Mouse (Mus musculus) CD4-positive, CD25-positive, alpha-beta regulatory T cell, adult 2 months (primary cell): Measurements from ENCODE around the gene 1700021F05Rik.

Source experiments
- DNase-seq: peaks from one replicate; pipeline ENCODE4 v3.0.0-alpha.2; 2012; ENCODE audit warnings: low read depth, low spot score

1700021F05Rik gene

DNA sequence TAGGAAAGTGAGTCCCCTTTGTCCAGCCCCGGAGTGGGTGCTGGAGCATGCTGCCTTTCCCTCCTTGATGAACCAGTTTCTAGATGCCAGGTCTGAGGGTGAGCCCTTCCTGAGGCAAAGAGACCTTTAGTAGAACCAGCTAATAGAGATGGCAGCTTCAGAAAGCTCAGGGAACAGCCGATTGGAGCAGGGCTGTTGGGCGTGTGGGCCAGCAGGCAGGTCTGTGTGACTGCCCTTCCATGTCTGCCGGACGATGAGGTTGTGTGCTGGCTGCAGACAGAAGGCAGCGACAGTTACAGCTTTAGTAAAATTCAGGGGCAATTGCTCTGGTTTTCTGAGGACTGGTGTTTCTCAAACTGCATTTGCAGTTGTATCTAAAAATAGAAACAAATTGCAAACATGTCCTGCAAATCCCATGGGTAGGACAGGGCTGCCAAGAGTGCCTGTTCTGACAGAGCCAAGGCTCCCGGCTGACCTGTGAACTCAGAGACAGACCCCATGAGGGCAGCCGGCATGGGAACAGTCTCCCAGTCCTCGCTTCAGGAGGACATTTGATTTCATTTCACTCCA, 57.3 kb downstream of the 1700021F05Rik start:
- no peak for DNase-seq

DNA sequence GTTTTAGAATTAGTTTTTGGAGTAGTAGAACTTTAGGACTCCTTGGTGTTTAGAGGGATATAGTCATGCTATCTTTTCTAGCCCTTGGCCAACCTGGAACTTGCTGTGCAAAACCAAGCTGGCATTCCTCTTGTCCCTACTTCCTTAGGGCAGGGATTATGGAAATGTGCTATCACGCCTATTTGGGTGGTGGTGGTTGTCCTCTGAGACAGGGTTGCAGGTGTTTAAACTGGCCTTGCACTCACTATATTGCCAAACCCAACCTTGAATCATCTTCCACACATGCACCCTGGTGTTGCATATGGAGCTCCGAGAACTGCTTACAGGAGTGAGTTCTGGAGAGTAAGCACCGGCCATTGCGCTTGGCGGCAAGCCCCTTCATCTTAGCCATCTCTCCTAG, 58.8 kb downstream of the 1700021F05Rik start:
- no peak for DNase-seq

DNA sequence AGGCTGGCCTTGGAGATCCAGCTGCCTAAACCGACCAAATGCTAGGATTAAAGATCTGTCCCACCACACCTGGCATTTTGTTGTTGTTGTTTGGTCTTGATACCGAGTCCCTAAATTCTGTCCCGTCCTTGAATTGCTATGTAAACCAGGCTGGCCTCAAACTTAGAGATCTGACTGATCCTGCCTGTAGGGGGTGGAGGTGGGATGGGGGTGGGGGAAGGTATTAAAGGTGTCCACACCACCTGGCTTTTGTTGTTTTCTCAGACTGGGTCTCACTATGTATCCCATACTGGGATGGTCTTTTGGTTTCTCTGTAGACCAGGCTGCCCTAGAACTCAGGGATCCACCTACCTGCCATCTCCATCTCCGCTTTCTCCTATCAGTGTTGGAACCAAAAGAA, 59.6 kb downstream of the 1700021F05Rik start:
- no peak for DNase-seq

DNA sequence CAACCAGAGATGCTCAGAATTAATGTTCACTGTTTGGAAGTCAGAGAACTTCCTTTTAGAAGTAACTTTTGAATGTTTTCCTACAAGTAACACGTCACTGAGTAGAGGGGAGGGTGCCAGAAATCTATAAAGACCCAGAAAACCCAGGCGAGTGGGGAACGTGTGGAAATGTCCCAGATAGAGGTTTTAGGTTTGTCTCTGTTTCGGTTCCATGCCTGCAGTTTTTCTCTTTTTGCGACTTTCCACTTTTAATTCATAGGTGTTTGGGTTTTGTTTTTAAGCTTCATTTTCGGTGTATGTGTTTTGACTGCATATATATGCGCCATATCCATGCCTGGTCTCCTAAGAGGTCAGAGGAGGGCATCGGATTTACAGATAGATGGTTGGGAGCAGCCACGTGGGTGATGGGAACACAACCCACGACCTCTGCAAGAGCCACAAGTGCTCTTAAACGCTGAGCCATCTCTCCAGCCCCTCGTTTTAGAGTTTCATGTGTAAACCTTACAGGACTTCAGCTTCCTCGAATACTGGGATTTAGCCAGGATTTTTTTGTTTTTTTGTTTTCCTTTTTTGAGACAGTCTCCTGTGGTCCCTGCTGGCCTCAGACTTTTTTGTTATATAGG, 60.5 kb downstream of the 1700021F05Rik start:
- peak; percentile 11 for DNase-seq

DNA sequence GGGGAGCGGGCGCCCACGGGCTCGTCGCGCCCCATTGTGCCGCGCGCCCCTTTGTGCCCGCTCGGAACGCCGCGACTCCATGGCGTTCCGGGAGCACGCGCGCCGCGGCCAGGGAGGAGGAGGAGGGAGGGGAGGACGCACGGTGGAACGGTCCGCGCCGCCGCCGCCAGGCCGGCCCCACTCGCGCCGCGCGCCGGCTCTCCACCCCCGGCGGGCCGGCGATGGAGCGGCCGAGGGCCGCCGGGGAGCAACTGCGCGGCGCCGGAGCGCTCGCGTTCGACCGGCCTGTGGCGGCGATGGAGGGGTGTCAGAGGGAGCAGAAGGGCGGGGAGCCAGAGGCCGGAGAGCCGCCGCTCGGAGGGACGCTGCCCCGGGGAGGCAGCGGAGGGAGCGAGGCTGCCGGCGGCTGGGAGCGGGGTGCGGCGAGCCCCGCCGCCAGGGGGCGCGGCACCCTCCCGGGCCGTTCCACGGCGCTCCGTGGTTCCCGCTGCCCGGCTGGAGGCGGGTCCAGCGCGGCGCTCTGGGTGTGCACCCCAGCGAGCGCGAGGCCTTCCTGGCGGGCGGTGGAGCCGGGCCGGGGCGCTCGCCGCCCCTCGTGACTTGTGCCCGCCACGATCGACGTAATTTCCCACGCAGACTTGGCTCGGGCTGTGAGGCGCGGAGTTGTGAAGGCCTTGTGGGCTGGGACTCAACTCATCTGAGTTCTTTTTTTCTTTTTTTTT, 61.2 kb downstream of the 1700021F05Rik start:
- peak; percentile 93 for DNase-seq

DNA sequence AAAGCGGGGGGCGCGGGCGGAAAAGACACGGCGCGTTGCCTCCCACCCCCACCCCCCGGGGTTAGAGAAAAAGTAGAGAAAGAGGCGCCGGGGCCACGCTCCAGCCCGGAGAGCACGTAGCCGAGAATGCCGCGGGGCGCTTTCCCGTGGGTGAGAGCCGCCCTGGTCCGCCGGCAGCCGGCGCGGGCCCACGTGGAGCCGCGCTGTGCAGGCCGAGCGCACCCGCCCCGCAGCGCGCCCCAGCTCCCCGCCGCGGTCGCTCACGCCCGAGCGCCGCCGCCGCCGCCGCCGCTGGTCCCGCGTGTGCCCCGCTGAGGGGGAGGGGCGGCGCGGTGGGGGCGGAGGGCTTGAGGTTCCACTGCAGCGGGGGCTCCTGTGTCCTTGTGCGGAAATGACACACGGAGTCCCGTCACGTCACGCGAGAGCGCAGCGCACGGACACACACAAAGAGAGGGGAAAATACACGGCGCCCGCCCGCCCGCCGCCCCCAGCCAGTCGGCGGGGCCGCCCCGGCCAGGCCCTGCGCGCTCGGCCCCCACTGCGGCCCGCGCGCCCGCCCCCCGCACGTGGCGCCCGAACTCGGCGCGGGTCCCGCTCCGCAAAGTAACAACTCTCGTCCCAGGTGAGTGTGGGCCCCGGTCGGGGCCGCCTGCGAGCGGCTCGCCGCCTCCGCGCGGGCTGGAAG, 61.9 kb downstream of the 1700021F05Rik start, which contains the start of gene Bend3:
Gene Bend3, plus strand, starts transcription at position 81 of the 685 bp plus-strand sequence.
- peak; percentile 75 for DNase-seq

DNA sequence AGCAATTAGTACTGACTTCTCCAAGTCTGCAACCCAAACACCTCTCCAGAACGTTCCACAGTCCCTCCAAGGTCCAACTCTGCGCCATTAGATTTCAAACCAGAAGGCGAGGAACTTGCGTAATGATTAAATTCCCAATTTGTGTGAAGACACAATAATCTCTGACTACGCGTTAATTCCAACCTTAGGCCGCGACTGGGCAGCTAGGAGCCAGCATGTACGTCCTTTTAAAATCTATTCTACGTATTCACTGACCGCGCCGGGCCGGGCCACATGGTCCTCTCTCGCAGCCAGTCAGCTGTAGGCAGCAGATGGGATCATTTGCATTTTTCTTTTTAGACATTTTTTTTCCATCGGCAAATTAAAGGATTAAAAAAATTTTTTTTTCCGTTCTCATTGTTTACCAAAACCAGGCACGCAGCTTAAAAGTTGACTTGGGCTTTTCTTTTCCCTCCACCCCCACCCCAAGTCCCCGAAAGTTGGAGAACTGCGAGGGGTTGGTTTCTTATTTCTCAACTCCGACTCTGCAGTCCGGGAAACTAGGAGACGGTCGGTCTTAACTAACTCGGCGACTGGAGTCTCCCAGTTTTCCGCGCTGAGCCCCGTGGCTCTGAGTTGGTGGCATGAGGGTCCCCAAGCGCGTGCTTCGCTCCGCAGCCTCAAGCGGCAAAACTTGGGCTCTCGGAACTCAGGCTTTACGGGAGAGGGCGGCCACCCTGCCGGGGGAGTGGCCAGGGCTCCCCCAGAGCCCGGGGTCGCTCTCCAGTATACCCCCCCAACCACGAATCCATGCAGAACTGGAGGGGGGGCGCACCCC, 62.7 kb downstream of the 1700021F05Rik start:
- DNase-seq = peak; percentile 37

DNA sequence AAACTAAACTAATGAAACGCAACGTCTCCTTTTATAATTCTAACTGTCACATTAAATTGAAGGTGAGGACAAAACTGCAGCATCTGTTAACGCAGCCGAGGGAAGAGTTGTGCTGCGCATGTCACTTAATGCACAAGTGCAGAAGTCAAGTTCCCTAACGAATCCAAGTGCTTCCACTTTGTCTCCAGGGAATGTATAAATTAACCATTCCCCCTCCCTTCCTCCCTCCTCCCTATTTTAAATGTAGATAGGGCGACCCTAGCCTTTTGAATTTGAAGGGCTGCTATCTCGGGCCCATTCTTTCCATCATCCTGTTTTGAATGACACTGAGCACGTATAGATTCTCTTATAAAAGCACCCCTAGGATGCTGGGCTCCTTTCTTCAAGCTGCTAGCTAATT, 63.3 kb downstream of the 1700021F05Rik start:
- no peak for DNase-seq

DNA sequence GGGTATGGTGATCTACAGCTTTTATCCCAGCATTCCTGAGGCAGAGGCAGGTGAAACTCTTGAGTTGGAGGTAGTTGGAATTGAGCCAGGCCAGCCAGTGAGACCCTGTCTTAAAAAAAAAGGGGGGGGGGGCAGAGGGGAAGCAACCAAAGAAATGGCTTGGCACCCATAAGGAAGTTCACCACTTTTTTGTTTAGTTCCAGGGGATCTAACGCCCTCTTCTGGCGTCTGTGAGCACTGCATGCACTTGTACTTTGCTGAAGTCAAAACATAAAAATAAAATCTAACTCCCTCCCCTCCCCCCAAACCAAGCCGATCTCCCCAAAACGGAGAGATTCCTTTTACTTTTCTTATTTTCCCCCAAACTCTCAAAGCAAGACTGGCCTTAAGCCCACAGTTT, 65.4 kb downstream of the 1700021F05Rik start:
- peak; percentile 66 for DNase-seq
